Mouse (Mus musculus) liver, embryonic 14.5 days (tissue): ENCODE results near the gene Atf3.

ENCODE experiments used
- CTCF ChIP-seq: IDR thresholded peaks from 2 replicates; pipeline ENCODE4 v1.5.1; 2016; ENCODE audit warnings: antibody characterized with exemption, low read depth, control low read depth
- EP300 ChIP-seq: IDR thresholded peaks from 2 replicates; pipeline ENCODE4 v1.6.1; 2016; ENCODE audit warnings: antibody characterized with exemption, low read depth

GRCm38 (mm10) chr1:191225771-191226170, 7.9 kb upstream of the Atf3 start:
- no peak for TF ChIP-seq CTCF
- no peak for TF ChIP-seq EP300
